Mouse (Mus musculus) spleen, adult 2 months (tissue): ENCODE data around the gene Prdm13.

ENCODE experiments used
- CTCF ChIP-seq: fragments of 200-500 bp; IDR thresholded peaks from 2 replicates; pipeline ENCODE4 v1.5.1; 2011; ENCODE audit warnings: mild to moderate bottlenecking, inconsistent platforms; ENCODE audit not compliant: insufficient read depth, insufficient read length, insufficient replicate concordance; ENCODE audit errors: extremely low read depth
- POLR2A ChIP-seq: fragments of 200-500 bp; IDR thresholded peaks from 2 replicates; pipeline ENCODE4 v1.6.1; 2011; ENCODE audit warnings: low read depth, low read length, inconsistent platforms

DNA sequence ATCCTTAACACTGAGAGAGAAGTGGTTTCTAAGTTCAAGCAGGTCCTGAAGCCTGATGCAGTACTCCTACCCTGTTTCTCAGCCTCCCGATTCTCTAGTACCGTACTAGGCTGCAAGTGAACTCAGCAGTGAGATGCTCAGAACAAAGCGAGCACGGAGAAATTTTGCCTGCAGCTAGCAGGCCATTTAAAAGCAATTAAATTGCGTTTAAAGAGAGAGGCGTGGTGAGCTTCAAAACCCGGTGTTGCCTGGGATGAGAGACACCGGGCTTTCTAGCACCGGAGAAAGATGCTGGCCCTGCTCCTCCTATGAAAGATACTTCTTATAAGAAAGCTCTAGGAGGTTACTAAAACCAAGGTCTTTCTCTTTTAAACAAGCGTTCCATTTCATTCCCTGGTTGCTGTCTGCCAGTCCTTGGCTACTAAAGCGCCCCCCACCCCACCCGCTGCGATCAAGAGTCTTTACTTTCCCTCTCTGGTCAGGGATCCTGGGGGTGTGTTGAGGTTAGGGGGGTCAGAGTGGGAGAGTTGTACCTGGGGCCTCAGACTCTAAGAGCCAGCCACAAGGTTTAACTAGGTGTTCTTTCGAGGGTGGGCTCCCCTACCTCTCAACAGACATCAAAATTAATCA, 1.3 kb downstream of the Prdm13 start:
- no peak for TF ChIP-seq POLR2A
- TF ChIP-seq CTCF = no peak
